Mouse (Mus musculus): ENCODE results near the gene Nckap5. TPM values are rescaled to one million over a fixed set of nuclear protein-coding genes. Genes with fewer than 3 reads are reported as not detected.

Nckap5 gene
- total RNA-seq (2012; rRNA removed) (not detected in 2 replicates), polyA plus RNA-seq (2012; ENCODE audit: insufficient read depth in 1 of 2, insufficient read length in 2 of 2, low read depth in 1 of 2, low replicate concordance in 2 of 2, missing spikeins in 1 of 2) (not detected)

GRCm38 (mm10) chr1:126830031-126830927 lies at the start of gene Nckap5:
TSS of gene Nckap5 (minus strand) at chr1:126830799.
- TF ChIP-seq TAL1 (IDR thresholded peaks at IDR 0.05; ENCODE audit: low read length): no peak
- DNase-seq (ENCODE audit: low read depth, low spot score): no peak
- Histone ChIP-seq H3K4me3 (ENCODE audit: control insufficient read depth in 1 of 2, insufficient read depth in 1 of 2, low read depth in 2 of 2, low read length in 2 of 2) (no peak within 1 kb of the TSS), H3K9ac (ENCODE audit: control insufficient read depth, low read depth, low read length, poor library complexity, severe bottlenecking) (no peak within 1 kb of the TSS), H3K4me1 (ENCODE audit: control insufficient read depth in 1 of 2, insufficient read depth in 2 of 2, low read length in 2 of 2) (no peaks in the 10 kb centered on the region), H3K27me3 (ENCODE audit: control insufficient read depth in 1 of 2, insufficient read depth in 2 of 2, low read length in 2 of 2) (no peaks in the 10 kb centered on the region), H3K27ac (ENCODE audit: control insufficient read depth, low read depth, low read length) (no peak within 1 kb of the TSS), H3K79me2 (ENCODE audit: control insufficient read depth, insufficient read depth, low read length, poor library complexity) (no peaks in the 10 kb centered on the region), H3K36me3 (ENCODE audit: control insufficient read depth in 1 of 2, insufficient read depth in 2 of 2, low read length in 2 of 2) (no peaks in the 10 kb centered on the region), H3K9me3 (replicated peaks; ENCODE audit: insufficient read depth, low read length) (no peaks in the 10 kb centered on the region)

GRCm38 (mm10) chr1:126877495-126877894 lies 46.9 kb upstream of the Nckap5 start:
- DNase-seq (ENCODE audit: low read depth, low spot score): no peak
- Histone ChIP-seq H3K36me3 (ENCODE audit: control insufficient read depth in 1 of 2, insufficient read depth in 2 of 2, low read length in 2 of 2) (no peaks in the 10 kb centered on the region), H3K4me1 (ENCODE audit: control insufficient read depth in 1 of 2, insufficient read depth in 2 of 2, low read length in 2 of 2) (no peaks in the 10 kb centered on the region), H3K9me3 (replicated peaks; ENCODE audit: insufficient read depth, low read length) (no peaks in the 10 kb centered on the region), H3K4me3 (ENCODE audit: control insufficient read depth in 1 of 2, insufficient read depth in 1 of 2, low read depth in 2 of 2, low read length in 2 of 2) (no peak overlapping the region), H3K79me2 (ENCODE audit: control insufficient read depth, insufficient read depth, low read length, poor library complexity) (no peaks in the 10 kb centered on the region), H3K27me3 (ENCODE audit: control insufficient read depth in 1 of 2, insufficient read depth in 2 of 2, low read length in 2 of 2) (no peaks in the 10 kb centered on the region), H3K9ac (ENCODE audit: control insufficient read depth, low read depth, low read length, poor library complexity, severe bottlenecking) (no peak overlapping the region), H3K27ac (ENCODE audit: control insufficient read depth, low read depth, low read length) (no peak overlapping the region)
- no peak for TF ChIP-seq UBTF (IDR thresholded peaks at IDR 0.05; ENCODE audit: borderline replicate concordance, insufficient read depth, low read depth, low read length)
- no peak for TF ChIP-seq MEF2A (IDR thresholded peaks at IDR 0.05; ENCODE audit: extremely low read depth, insufficient replicate concordance, low read depth, low read length, poor library complexity, severe bottlenecking)
- no peak for TF ChIP-seq JUND (IDR thresholded peaks at IDR 0.05; ENCODE audit: low read depth, low read length)
- no peak for TF ChIP-seq ZKSCAN1 (IDR thresholded peaks at IDR 0.05; ENCODE audit: low read depth, low read length)
- TF ChIP-seq NELFE (IDR thresholded peaks at IDR 0.05; ENCODE audit: low read depth, low read length): no peak
- TF ChIP-seq GABPA (IDR thresholded peaks at IDR 0.05; ENCODE audit: low read depth, low read length): no peak
- no peak for TF ChIP-seq TBP (IDR thresholded peaks at IDR 0.05; ENCODE audit: low read depth, low read length)
- no peak for TF ChIP-seq POLR2AphosphoS2 (IDR thresholded peaks at IDR 0.05; ENCODE audit: low read length)
- TF ChIP-seq KAT2A (conservative IDR thresholded peaks at IDR 0.05; ENCODE audit: low read depth, low read length): no peak
- no peak for TF ChIP-seq MAZ (IDR thresholded peaks at IDR 0.05; ENCODE audit: low read depth, low read length)
- no peak for TF ChIP-seq MAFK (IDR thresholded peaks at IDR 0.05; ENCODE audit: borderline replicate concordance, low read depth, low read length)
- no peak for TF ChIP-seq POLR2AphosphoS5 (IDR thresholded peaks at IDR 0.05; ENCODE audit: borderline replicate concordance, low read depth, low read length)
- no peak for TF ChIP-seq E2F4 (IDR thresholded peaks at IDR 0.05; ENCODE audit: borderline replicate concordance, low read depth, low read length)
- TF ChIP-seq ZNF384 (IDR thresholded peaks at IDR 0.05; ENCODE audit: low read depth, low read length): no peak
- TF ChIP-seq NRF1 (IDR thresholded peaks at IDR 0.05; ENCODE audit: insufficient read depth, low read depth, low read length, poor library complexity, severe bottlenecking): no peak

Data from MEL (cell line).